Mouse (Mus musculus) thymus, postnatal 4 days (tissue): ENCODE measurements around the gene Gm47996.
"Not testable (repeated sequence)": the region's sequence is repeated elsewhere in the genome, so short reads cannot be mapped to it uniquely, and the experiment has no call there.

ENCODE experiments used
- DNase-seq: peaks from one replicate; pipeline ENCODE4 v3.0.0; 2021

Gm47996 gene

GRCm38 (mm10) chr1:151208493-151208892 lies 1.4 kb upstream of the Gm47996 start:
- DNase-seq = not testable (repeated sequence)

- DNase-seq = not testable (repeated sequence)
Measured at GRCm38 (mm10) chr1:151208944-151209343, 987 bp upstream of the Gm47996 start.

- not testable (repeated sequence) for DNase-seq
Measured at GRCm38 (mm10) chr1:151211666-151212065, 1.7 kb downstream of the Gm47996 start.

- no peak for DNase-seq
Measured at GRCm38 (mm10) chr1:151214862-151215261, 4.9 kb downstream of the Gm47996 start.

- DNase-seq = no peak
Measured at GRCm38 (mm10) chr1:151215985-151216384, 6.1 kb downstream of the Gm47996 start.

- DNase-seq = no peak
Measured at GRCm38 (mm10) chr1:151216417-151216816, 6.5 kb downstream of the Gm47996 start.

GRCm38 (mm10) chr1:151219045-151219444 lies 9.1 kb downstream of the Gm47996 start:
- DNase-seq = no peak

GRCm38 (mm10) chr1:151220098-151220497 lies 10.2 kb downstream of the Gm47996 start:
- DNase-seq = no peak

- DNase-seq = no peak
Measured at GRCm38 (mm10) chr1:151222561-151223267, 12.8 kb downstream of the Gm47996 start.

- no peak for DNase-seq
Measured at GRCm38 (mm10) chr1:151223377-151223776, 13.4 kb downstream of the Gm47996 start.

GRCm38 (mm10) chr1:151224536-151224935 lies 14.6 kb downstream of the Gm47996 start:
- DNase-seq = no peak

- DNase-seq = no peak
Measured at GRCm38 (mm10) chr1:151227506-151227905, 17.6 kb downstream of the Gm47996 start.

GRCm38 (mm10) chr1:151228320-151228989 lies 18.5 kb downstream of the Gm47996 start:
- no peak for DNase-seq

- no peak for DNase-seq
Measured at GRCm38 (mm10) chr1:151232346-151232745, 22.4 kb downstream of the Gm47996 start.

GRCm38 (mm10) chr1:151233756-151234155 lies 23.8 kb downstream of the Gm47996 start:
- no peak for DNase-seq

GRCm38 (mm10) chr1:151235574-151235973 lies 25.6 kb downstream of the Gm47996 start:
- no peak for DNase-seq

GRCm38 (mm10) chr1:151236141-151236930 lies 26.4 kb downstream of the Gm47996 start:
- DNase-seq = no peak

- no peak for DNase-seq
Measured at GRCm38 (mm10) chr1:151237780-151238179, 27.8 kb downstream of the Gm47996 start.

GRCm38 (mm10) chr1:151243332-151243731 lies 33.4 kb downstream of the Gm47996 start:
- no peak for DNase-seq

GRCm38 (mm10) chr1:151244013-151244412 lies 34.1 kb downstream of the Gm47996 start:
- no peak for DNase-seq

- no peak for DNase-seq
Measured at GRCm38 (mm10) chr1:151244761-151245160, 34.8 kb downstream of the Gm47996 start.

- DNase-seq = no peak
Measured at GRCm38 (mm10) chr1:151245165-151245564, 35.2 kb downstream of the Gm47996 start.

GRCm38 (mm10) chr1:151245846-151246245 lies 35.9 kb downstream of the Gm47996 start:
- no peak for DNase-seq

GRCm38 (mm10) chr1:151250109-151250508 lies 40.2 kb downstream of the Gm47996 start:
- no peak for DNase-seq
